Mouse (Mus musculus) bone marrow, adult 2 months (tissue): ENCODE measurements around the gene Adarb1.

Experiments used
- CTCF ChIP-seq: fragments of 200-500 bp; IDR thresholded peaks from 2 replicates; pipeline ENCODE4 v1.5.1; 2011; ENCODE audit warnings: low read length, control low read depth; ENCODE audit not compliant: control insufficient read depth, insufficient read depth
- POLR2A ChIP-seq: fragments of 200-500 bp; IDR thresholded peaks from 2 replicates; pipeline ENCODE4 v1.6.1; 2011; ENCODE audit warnings: low read depth, mild to moderate bottlenecking, control low read depth, low read length, borderline replicate concordance; ENCODE audit not compliant: control insufficient read depth

DNA sequence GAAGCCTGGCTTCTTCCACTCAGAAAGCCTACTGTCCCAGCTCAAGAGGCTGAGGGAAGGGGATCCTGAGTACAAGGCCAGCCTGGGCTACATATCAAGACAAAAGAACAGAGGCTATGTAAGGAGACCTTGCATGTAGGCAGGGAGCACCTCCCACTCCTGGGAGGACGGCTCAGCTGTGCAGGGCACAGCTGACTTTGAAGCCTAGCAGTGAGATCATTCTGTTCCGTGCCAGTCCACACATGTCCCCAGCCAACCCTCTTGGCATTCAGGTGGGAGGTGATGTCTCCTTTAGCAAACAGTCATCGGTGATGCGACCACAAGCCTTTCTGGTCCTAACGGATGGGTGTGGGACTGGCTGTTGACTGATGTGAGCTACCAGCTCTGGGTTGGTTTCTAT lies 47.8 kb upstream of the Adarb1 start:
- TF ChIP-seq CTCF = no peak
- TF ChIP-seq POLR2A = no peak
